10 mouse cellular contexts compared by ENCODE assay signal in the genomic region with DNA sequence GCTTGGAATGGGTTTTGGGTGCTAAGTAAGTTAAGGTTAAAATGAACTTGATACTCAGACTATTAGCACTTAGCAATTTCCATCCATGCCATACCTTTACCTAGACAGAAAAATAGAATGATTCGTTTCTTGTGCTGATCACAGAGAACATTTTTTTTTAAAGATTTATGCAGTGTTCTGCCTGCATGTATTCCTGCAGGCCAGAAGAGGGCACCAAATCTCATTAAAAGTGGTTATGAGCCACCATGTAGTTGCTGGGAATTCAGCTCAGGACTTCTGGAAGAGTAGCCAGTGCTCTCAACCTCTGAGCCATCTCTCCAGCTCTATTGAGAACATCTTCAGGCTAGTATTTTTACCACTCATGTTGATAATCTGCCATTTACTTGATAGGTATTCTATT. TPM values are rescaled to one million over a fixed set of nuclear protein-coding genes. Genes with fewer than 3 reads are reported as not detected.
A peak's percentile ranks its signal among the peaks of the same experiment; 100 is the strongest.
DNase-seq lines count a peak whose midpoint lies in the region; TF ChIP-seq lines count a peak whose summit lies in the region.
"Had no signal": no experiment of that assay in that cellular context is flagged by ENCODE, and none has a peak within 500 bp of the region (broad histone marks: within the 10 kb centered on the region; RNA-seq: fewer than 3 reads in every experiment).

No protein-coding gene starts in this region.

- peak; percentile 18 for TF ChIP-seq RAD21 in CH12.LX (IDR thresholded peaks at IDR 0.05; ENCODE audit: low read depth, low read length)

- no peak for TF ChIP-seq POLR2A in CH12.LX (IDR thresholded peaks at IDR 0.05; ENCODE audit: low read depth, low read length)

- no peak overlapping the region for H3K4me2 ChIP-seq in CH12.LX (ENCODE audit: insufficient read depth, low read depth, poor library complexity, severe bottlenecking)
- H3K4me2 ChIP-seq: forebrain, embryonic 13.5 days had no signal

- H3K27ac ChIP-seq in layer of hippocampus, adult 2 months, result no peak overlapping the region
- H3K27ac ChIP-seq in CH12.LX (ENCODE audit: insufficient read depth, low read depth), result no peak overlapping the region
- H3K27ac ChIP-seq: forebrain, embryonic 13.5 days; hindbrain, embryonic 10.5 days had no signal

- no peak overlapping the region for H3K9ac ChIP-seq in CH12.LX (ENCODE audit: insufficient read depth, low read depth)
- H3K9ac ChIP-seq: forebrain, embryonic 13.5 days had no signal

- in situ Hi-C loops in CH12.LX (cut with MboI; ENCODE audit: low pct_ligation_motif_present, low pct_unique_long_range_greater_than_20kb, low sequenced_read_pairs), result no loop called here

- DNase-seq in layer of hippocampus, adult 2 months (ENCODE audit: low spot score in 2 of 2), result no peak
- no peak for DNase-seq in layer of hippocampus, postnatal 25 days (ENCODE audit: extremely low spot score in 1 of 2, low spot score in 1 of 2)
- DNase-seq in A20 (ENCODE audit: low read depth, low spot score) (peak; percentile 43), CH12.LX (ENCODE audit: extremely low read depth) (peak; percentile 29)
- peak; percentile 55 for DNase-seq in induced T-regulatory cell, adult 2 months (ENCODE audit: low read depth)
- no peak for DNase-seq in ovary, postnatal 36 days (ENCODE audit: low spot score)
- DNase-seq in layer of hippocampus, postnatal 36 days, result no peak
- DNase-seq: lung, postnatal 10 days had no signal

- H3K36me3 ChIP-seq in CH12.LX (replicated peaks in 1 of 2; ENCODE audit: control insufficient read depth in 1 of 2, insufficient read depth in 1 of 2, low read length in 1 of 2), result peaks cover 36 to 72% of the 10 kb centered on the region in 2 experiments

- peaks cover 33% of the 10 kb centered on the region for H3K79me2 ChIP-seq in CH12.LX (replicated peaks; ENCODE audit: control insufficient read depth, extremely low read depth, insufficient read depth, poor library complexity, severe bottlenecking)

- no peak overlapping the region for H3K4me3 ChIP-seq in layer of hippocampus, adult 2 months
- H3K4me3 ChIP-seq in CH12.LX (replicated peaks in 1 of 3; ENCODE audit: low read depth in 2 of 3, low read length in 2 of 3, poor library complexity in 1 of 3), result no peak overlapping the region
- H3K4me3 ChIP-seq: forebrain, embryonic 13.5 days; hindbrain, embryonic 10.5 days had no signal

- H3K9me3 ChIP-seq in CH12.LX (replicated peaks; ENCODE audit: low read length), result no peaks in the 10 kb centered on the region
- H3K9me3 ChIP-seq: forebrain, embryonic 13.5 days; hindbrain, embryonic 10.5 days had no signal

- TF ChIP-seq EP300 in CH12.LX (IDR thresholded peaks at IDR 0.05; ENCODE audit: low read length), result no peak

- peak; percentile 69 for TF ChIP-seq CTCF in layer of hippocampus, adult 2 months (conservative IDR thresholded peaks at IDR 0.05)
- peak in 1 of 2 experiments; percentile 51; a peak in 3 of 4 replicates for TF ChIP-seq CTCF in CH12.LX (conservative IDR thresholded peaks at IDR 0.05 in 1 of 2, IDR thresholded peaks at IDR 0.05 in 1 of 2; ENCODE audit: low read depth in 2 of 2, low read length in 2 of 2)

- H3K27me3 ChIP-seq in CH12.LX (replicated peaks), result no peaks in the 10 kb centered on the region
- H3K27me3 ChIP-seq: forebrain, embryonic 13.5 days had no signal

- H3K4me1 ChIP-seq in CH12.LX (ENCODE audit: control insufficient read depth in 1 of 2, insufficient read depth in 2 of 2), result peaks cover 2 to 27% of the 10 kb centered on the region in 2 experiments; a peak in 2 of 4 replicates

- dilution Hi-C loops in CH12.LX (cut with MboI; ENCODE audit: extremely low pct_ligation_motif_present, extremely low pct_unique_long_range_greater_than_20kb, low sequenced_read_pairs), result no loop called here

TF ChIP-seq in CH12.LX, 34 proteins besides CTCF, POLR2A, EP300 and RAD21:
- TF ChIP-seq CHD2 (IDR thresholded peaks at IDR 0.05; ENCODE audit: low read length) (no peak), PAX5 (IDR thresholded peaks at IDR 0.05; ENCODE audit: low read length) (no peak), MAX (IDR thresholded peaks at IDR 0.05; ENCODE audit: low read length) (no peak), NRF1 (IDR thresholded peaks at IDR 0.05; ENCODE audit: low read depth, low read length) (no peak), E2F4 (IDR thresholded peaks at IDR 0.05; ENCODE audit: insufficient replicate concordance, low read depth, low read length) (no peak), ZNF384 (IDR thresholded peaks at IDR 0.05; ENCODE audit: low read depth, low read length) (peak; percentile 60), MYC (IDR thresholded peaks at IDR 0.05; ENCODE audit: low read depth, low read length) (no peak), UBTF (IDR thresholded peaks at IDR 0.05; ENCODE audit: low read depth, low read length) (no peak), POLR2AphosphoS2 (IDR thresholded peaks at IDR 0.05; ENCODE audit: low read depth, low read length) (no peak)
TF ChIP-seq in CH12.LX: peak in this region for 1.

RNA-seq across cellular contexts. Expression of a gene that starts 5.7 kb away (rescaled TPM):
- 10 to 100 TPM; 85.1 to 86.7 TPM for total RNA-seq in layer of hippocampus, adult 2 months (2021)
- 10 to 100 TPM; 84.4 to 97.2 TPM for total RNA-seq in layer of hippocampus, postnatal 25 days (2021)
- total RNA-seq in CH12.LX (2012; rRNA removed), result 70.4 and 95.5 TPM in 2 replicates
- 147 and 159 TPM in 2 replicates for total RNA-seq in CH12.LX (2014; rRNA removed)
- polyA plus RNA-seq in CH12.LX (2012; ENCODE audit: insufficient read length, low read depth), result 134 and 137 TPM in 2 replicates
- 100 to 1,000 TPM; 100 to 104 TPM for total RNA-seq in layer of hippocampus, postnatal 36 days (2021)

RNA-seq across cellular contexts. Expression of a gene that starts 40.6 kb away (rescaled TPM):
- total RNA-seq in layer of hippocampus, adult 2 months (2021), result 100 to 1,000 TPM; 184 to 186 TPM
- total RNA-seq in layer of hippocampus, postnatal 25 days (2021), result 100 to 1,000 TPM; 174 TPM
- total RNA-seq in CH12.LX (2012; rRNA removed) (15.0 and 19.6 TPM in 2 replicates), CH12.LX (2014; rRNA removed) (41.2 and 42.6 TPM in 2 replicates)
- polyA plus RNA-seq in CH12.LX (2012; ENCODE audit: insufficient read length, low read depth), result 35.6 TPM in 2 replicates
- 100 to 1,000 TPM; 173 to 192 TPM for total RNA-seq in layer of hippocampus, postnatal 36 days (2021)

Comparison
In these comparisons a context has a peak if more than half of its experiments do, and no peak if none do; other contexts are left out.
1. DNase-seq: peak in A20 (single experiment), CH12.LX (single experiment) and induced T-regulatory cell, adult 2 months (single experiment); none in layer of hippocampus, adult 2 months (0 of 2), layer of hippocampus, postnatal 25 days (0 of 2), ovary, postnatal 36 days (single experiment) and layer of hippocampus, postnatal 36 days (0 of 2).